Mouse (Mus musculus): ENCODE data around the gene Padi4. TPM values are rescaled to one million over a fixed set of nuclear protein-coding genes. Genes with fewer than 3 reads are reported as not detected.

Padi4 gene
- polyA plus RNA-seq, 1 experiment, result 0.44 TPM

DNA sequence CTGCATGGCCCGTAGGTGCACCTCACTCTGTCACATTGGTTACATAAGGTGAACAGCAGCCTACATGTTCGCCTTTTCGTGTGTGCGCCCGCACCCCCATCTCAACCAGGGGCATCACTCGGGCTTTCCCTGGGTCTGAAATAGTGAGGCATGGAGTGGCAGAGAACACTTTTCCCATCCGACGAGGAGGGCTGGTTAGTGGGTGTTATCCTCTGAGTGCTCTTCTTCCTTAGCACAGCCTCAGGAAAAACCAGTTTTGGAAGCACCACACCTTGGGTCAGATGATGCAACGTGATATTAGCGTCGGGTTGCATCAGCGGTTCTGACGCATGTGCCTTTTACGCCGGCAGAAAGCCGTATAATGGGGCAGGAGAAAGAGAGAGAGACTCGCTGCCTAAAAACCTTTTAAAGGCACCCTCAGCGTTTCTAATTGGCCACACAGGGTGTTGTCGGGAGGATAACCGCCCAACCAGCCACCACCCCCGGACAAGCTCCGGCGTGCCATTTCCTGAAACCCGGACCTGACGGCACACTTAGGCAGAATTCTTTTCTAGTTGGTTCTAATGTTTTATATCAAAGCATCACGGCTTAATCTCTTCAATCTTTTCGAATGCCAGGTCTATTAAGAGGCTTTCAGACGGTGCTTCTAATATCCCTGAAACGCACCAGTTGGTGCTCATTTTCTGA is 74.5 kb downstream of the Padi4 start:
- DNase-seq, result peak; percentile 79
- 8% methylated on average over 29 of the region's 29 CpGs for WGBS
- Histone ChIP-seq H3K36me3 (ENCODE audit: control insufficient read depth, insufficient read depth, low read length) (no peaks in the 10 kb centered on the region), H3K27ac (ENCODE audit: insufficient read depth, low read depth, low read length) (no peak overlapping the region; the same call in 1 of the 2 replicates), H3K4me3 (ENCODE audit: insufficient read depth, low read depth, low read length) (peak overlapping the region; percentile 34), H3K4me1 (ENCODE audit: control insufficient read depth, insufficient read depth, low read length) (no peaks in the 10 kb centered on the region; the same call in 1 of the 2 replicates), H3K27me3 (replicated peaks; ENCODE audit: control insufficient read depth, insufficient read depth, low read length) (no peaks in the 10 kb centered on the region)
- TF ChIP-seq POLR2A (IDR thresholded peaks at IDR 0.05; ENCODE audit: low read depth, low read length), result no peak
- no peak for TF ChIP-seq CTCF (conservative IDR thresholded peaks at IDR 0.05; ENCODE audit: insufficient read depth, insufficient read length, low read depth, low read length)

Other genes starting within 250 kb of the Padi4 start
- gene Arhgef10l, start 108.2 kb downstream of the Padi4 start, polyA plus RNA-seq (2012; rRNA removed), result 42.0 and 56.2 TPM in 2 replicates
- 18.7 and 20.9 TPM in 2 replicates for gene Rcc2, start 73.7 kb downstream of the Padi4 start, polyA plus RNA-seq (2012; rRNA removed)
- gene Padi6, start 31.6 kb downstream of the Padi4 start, polyA plus RNA-seq (2012; rRNA removed), result not detected in 2 replicates
- gene Padi3, start 36.4 kb upstream of the Padi4 start, polyA plus RNA-seq (2012; rRNA removed), result 0.03 TPM in 2 replicates
- 0.13 and 0.23 TPM in 2 replicates for gene Padi1, start 71.5 kb upstream of the Padi4 start, polyA plus RNA-seq (2012; rRNA removed)
- gene Padi2, start 132.1 kb upstream of the Padi4 start, polyA plus RNA-seq (2012; rRNA removed), result 4.9 and 5.1 TPM in 2 replicates
- gene Sdhb, start 187.0 kb upstream of the Padi4 start, polyA plus RNA-seq (2012; rRNA removed), result 655 and 703 TPM in 2 replicates
- 46.3 and 56.0 TPM in 2 replicates for gene Atp13a2, start 212.6 kb upstream of the Padi4 start, polyA plus RNA-seq (2012; rRNA removed)
- gene Mfap2, start 236.2 kb upstream of the Padi4 start, polyA plus RNA-seq (2012; rRNA removed), result 14.9 and 18.0 TPM in 2 replicates

Measured in kidney, adult 2 months (tissue).